Mouse (Mus musculus) 416B (cell line): Measurements from ENCODE around the gene Tspan2.

Experiments used
- DNase-seq: peaks from one replicate; pipeline ENCODE4 v3.0.0; 2011; ENCODE audit warnings: low read depth

Tspan2 gene

GRCm38 (mm10) chr3:102773018-102773417 is 38.7 kb downstream of the Tspan2 start:
- DNase-seq: no peak

- no peak for DNase-seq
Observed at GRCm38 (mm10) chr3:102782618-102783017, 48.3 kb downstream of the Tspan2 start, which contains the start of gene Tshb. Tshb (minus strand) TSS chr3:102782718.

GRCm38 (mm10) chr3:102787369-102787768 is 53.0 kb downstream of the Tspan2 start:
- DNase-seq: peak; percentile 29

GRCm38 (mm10) chr3:102803937-102804336 is 69.6 kb downstream of the Tspan2 start:
- peak; percentile 81 for DNase-seq

- DNase-seq: no peak
Observed at GRCm38 (mm10) chr3:102842386-102842785, 108.1 kb downstream of the Tspan2 start.

GRCm38 (mm10) chr3:102848661-102849060 is 114.3 kb downstream of the Tspan2 start:
- DNase-seq: no peak
